Mouse (Mus musculus): ENCODE measurements around the gene Nps. TPM values are rescaled to one million over a fixed set of nuclear protein-coding genes. Genes with fewer than 3 reads are reported as not detected.

Nps gene
- polyA plus RNA-seq, 1 experiment from 2014 or later, result not detected

DNA sequence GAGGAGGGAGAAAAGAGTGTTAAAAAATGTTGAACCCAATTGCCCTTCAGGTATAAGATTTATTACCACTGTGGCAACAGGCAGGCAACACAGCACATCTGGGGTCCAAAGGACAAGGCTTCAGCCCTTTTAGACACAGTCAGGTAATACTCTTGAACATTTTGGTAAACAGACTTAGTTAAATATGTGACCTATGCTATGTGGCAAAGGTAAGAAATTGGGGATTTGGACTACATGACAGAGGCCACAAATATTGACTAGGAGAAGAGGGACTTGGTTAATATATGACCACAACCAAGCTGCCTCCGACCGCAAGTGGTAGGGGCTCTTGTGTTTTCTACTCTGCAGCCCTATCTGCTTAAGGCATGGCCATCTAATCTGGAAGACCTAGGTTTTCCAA is 5.3 kb upstream of the Nps start:
- DNase-seq (ENCODE audit: extremely low spot score, low spot score), result no peak
- 91% methylated on average over 2 of the region's 2 CpGs for WGBS
- no peaks in the 10 kb centered on the region for H3K36me3 ChIP-seq (replicated peaks)

DNA sequence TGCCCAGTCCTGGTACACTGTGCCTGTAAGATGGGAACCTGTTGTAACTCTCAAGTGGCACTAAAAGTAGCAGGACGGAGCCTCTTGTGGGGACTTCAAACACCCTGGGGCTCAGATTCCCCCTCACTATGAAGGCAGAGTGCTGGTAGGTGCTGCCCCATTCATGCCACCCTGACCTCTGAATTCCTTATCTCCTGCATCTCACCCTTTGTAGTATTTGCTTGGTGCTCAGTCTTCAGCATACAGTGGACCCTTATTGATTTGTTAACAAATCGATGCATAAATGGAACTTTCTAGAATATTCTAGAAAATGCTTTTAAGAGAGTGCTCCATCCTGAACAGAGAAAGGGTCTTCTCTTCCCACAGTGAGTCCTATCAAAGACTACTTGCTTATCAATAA is 4.1 kb upstream of the Nps start:
- Histone ChIP-seq H3K27me3 (ENCODE audit: poor library complexity, severe bottlenecking) (no peaks in the 10 kb centered on the region), H3K4me3 (no peak overlapping the region), H3K36me3 (replicated peaks) (no peaks in the 10 kb centered on the region), H3K4me1 (no peaks in the 10 kb centered on the region), H3K27ac (no peak overlapping the region), H3K9me3 (peaks cover 7% of the 10 kb centered on the region; the same call in 1 of the 2 replicates)
- no peak for DNase-seq (ENCODE audit: extremely low spot score, low spot score)
- WGBS, result 86% methylated on average over 2 of the region's 2 CpGs

More for the DNA sequence above, 5.3 kb upstream of the Nps start:
- Histone ChIP-seq H3K9me3 (peaks cover 7% of the 10 kb centered on the region; the same call in 1 of the 2 replicates), H3K4me1 (no peaks in the 10 kb centered on the region), H3K4me3 (no peak overlapping the region), H3K27ac (no peak overlapping the region), H3K27me3 (ENCODE audit: poor library complexity, severe bottlenecking) (no peaks in the 10 kb centered on the region)

DNA sequence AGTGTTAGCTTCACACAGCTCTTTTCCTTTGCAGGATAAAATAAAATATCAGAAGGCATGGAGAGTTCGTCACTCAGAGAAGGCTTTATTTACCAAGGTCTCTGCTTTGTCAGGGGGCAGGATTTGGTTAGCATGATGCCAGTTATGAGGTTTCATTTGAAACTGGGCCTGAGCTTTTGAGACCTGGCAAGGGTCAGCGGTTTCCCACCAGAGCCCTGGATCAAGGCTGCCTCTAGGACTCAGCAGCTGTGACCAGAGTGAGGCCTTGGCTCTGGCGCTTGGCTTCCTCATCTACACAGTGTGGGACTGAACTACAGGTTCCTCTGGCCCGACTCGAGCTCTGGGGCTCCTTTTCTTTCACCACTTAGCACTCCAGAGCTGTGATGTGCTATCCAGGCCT is 12.5 kb downstream of the Nps start:
- no peaks in the 10 kb centered on the region for H3K9me3 ChIP-seq
- 86% methylated on average over 5 of the region's 5 CpGs for WGBS
- no peak overlapping the region for H3K4me3 ChIP-seq
- H3K27ac ChIP-seq, result no peak overlapping the region
- no peaks in the 10 kb centered on the region for H3K4me1 ChIP-seq
- H3K36me3 ChIP-seq (replicated peaks), result no peaks in the 10 kb centered on the region
- no peaks in the 10 kb centered on the region for H3K27me3 ChIP-seq (ENCODE audit: poor library complexity, severe bottlenecking)
- DNase-seq (ENCODE audit: extremely low spot score, low spot score), result no peak

DNA sequence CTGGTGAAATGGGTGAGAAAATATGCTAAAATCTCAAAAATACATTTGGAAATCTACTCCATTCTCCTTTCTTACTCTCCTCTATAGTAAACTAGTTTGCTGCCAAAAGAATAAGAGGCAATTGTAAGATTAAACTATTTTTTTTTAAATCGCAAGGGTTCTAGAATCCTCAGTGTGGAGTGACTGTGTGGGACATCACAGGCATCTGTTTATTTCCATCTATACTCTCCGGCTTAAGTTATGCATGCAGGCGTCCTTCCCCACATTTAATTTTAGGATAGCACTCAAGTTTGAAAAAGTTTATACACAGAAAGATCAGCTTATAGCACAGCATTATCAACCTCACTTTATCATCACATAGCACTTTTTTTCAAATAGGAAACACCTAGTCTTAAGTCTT is 24.7 kb downstream of the Nps start:
- H3K36me3 ChIP-seq (replicated peaks), result no peaks in the 10 kb centered on the region
- no peak overlapping the region for H3K4me3 ChIP-seq
- H3K27me3 ChIP-seq (ENCODE audit: poor library complexity, severe bottlenecking), result no peaks in the 10 kb centered on the region
- 0 out of 2 replicates have a peak, but pooled peaks cover 4% of the 10 kb centered on the region for H3K4me1 ChIP-seq
- H3K9me3 ChIP-seq, result no peaks in the 10 kb centered on the region
- WGBS, result 92% methylated on average over 3 of the region's 3 CpGs
- H3K27ac ChIP-seq, result no peak overlapping the region
- no peak for DNase-seq (ENCODE audit: extremely low spot score, low spot score)

DNA sequence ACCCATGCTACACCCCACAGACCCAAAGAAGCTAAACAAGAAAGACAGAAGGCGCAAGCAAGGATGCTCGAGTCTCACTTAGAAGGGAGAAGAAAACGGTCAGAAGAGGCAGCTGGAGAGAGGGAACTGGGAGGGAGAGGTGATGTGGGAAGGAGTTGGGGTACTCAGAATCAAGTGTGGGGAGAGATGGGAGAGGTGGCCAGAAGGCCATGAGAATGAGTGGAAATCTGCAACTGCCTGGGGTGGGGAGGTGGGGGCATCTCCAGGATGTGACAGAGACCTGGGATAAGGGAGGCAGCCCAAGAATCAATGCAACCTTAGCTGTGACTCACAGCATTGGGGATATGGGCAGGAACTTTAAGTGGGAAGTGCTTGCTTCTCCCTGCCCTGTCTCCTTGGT is 31.5 kb downstream of the Nps start:
- H3K36me3 ChIP-seq (replicated peaks), result no peaks in the 10 kb centered on the region
- DNase-seq (ENCODE audit: extremely low spot score, low spot score), result no peak
- no peak overlapping the region for H3K27ac ChIP-seq
- H3K27me3 ChIP-seq (ENCODE audit: poor library complexity, severe bottlenecking), result no peaks in the 10 kb centered on the region
- no peak overlapping the region for H3K4me3 ChIP-seq
- no peaks in the 10 kb centered on the region for H3K9me3 ChIP-seq
- 92% methylated on average over 3 of the region's 3 CpGs for WGBS
- H3K4me1 ChIP-seq, result no peaks in the 10 kb centered on the region

DNA sequence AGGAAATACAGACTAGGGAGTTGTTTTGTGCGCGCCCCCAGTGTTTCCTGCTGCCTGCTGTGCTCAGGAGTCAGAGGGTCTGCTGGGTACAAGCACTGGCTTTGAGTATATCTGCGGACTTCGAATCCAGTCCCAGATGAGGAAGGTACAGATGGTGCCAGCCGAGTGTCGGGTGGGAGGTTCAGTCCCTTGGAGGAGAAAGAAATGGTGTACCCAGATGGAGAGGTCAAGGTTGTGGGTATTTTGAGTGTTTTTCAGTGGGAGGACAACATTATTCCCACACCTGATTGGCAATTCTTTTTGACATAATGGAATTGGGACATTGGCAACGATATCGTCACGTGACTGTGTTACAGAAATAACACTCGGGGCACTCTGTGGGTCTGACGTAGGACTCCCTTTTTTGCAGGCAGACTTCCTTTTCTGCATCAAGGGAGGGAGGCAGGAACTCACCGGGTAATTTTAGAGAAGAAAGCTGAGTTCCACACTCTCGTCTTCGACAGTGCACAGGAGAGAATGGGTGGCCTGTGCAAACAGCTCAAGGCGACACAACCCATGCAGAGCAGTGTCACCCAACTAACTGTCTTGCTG is 33.2 kb downstream of the Nps start:
- peaks cover 3% of the 10 kb centered on the region; the same call in 1 of the 2 replicates for H3K4me1 ChIP-seq
- 90% methylated on average over 15 of the region's 15 CpGs for WGBS

DNA sequence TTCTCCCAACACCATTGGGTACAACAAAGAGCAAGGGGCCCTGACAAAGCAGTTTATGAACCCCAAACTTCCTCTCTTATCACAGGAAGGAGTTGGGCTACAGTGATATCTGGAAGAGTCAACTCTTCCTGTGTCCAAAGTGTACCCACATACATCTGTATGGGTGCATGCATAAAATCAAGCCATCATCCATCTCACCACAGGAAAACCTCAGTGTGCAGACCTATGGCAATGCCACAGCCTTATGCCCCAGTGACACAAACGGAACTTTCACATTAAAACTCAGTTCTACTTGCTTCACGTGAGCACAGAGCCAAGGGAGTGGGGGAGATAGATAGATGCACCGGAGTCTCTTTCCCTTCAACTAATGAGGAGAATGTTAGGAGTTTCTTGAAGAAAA is 36.0 kb downstream of the Nps start:
- Histone ChIP-seq H3K27ac (no peak overlapping the region), H3K4me1 (peaks cover 3% of the 10 kb centered on the region; the same call in 1 of the 2 replicates), H3K36me3 (replicated peaks) (no peaks in the 10 kb centered on the region), H3K4me3 (no peak overlapping the region), H3K27me3 (ENCODE audit: poor library complexity, severe bottlenecking) (no peaks in the 10 kb centered on the region), H3K9me3 (no peaks in the 10 kb centered on the region)
- 95% methylated on average over 3 of the region's 3 CpGs for WGBS
- no peak for DNase-seq (ENCODE audit: extremely low spot score, low spot score)

More for the DNA sequence above, 33.2 kb downstream of the Nps start:
- no peaks in the 10 kb centered on the region for H3K9me3 ChIP-seq
- no peaks in the 10 kb centered on the region for H3K36me3 ChIP-seq (replicated peaks)
- no peak overlapping the region for H3K4me3 ChIP-seq
- no peak overlapping the region for H3K27ac ChIP-seq
- DNase-seq (ENCODE audit: extremely low spot score, low spot score), result no peak
- no peaks in the 10 kb centered on the region for H3K27me3 ChIP-seq (ENCODE audit: poor library complexity, severe bottlenecking)

DNA sequence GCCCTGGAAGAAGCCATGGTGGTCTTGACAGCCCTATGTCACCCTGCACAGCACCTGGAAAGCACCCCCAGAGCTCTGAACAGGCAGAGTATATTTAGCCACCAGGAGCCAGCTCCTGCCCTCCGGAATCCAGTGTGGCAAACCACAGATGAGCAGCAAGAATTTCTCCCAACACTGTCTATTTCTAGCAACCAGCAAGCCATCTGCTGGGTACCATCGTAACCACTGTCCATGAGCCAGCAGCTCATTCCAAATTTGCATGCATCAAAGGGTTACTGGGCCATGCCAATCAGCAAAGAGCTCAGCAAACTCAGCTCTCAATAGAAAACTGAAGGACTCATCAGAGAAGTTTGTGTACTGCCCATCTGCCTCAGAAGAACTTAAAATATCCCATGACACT is 46.0 kb downstream of the Nps start:
- Histone ChIP-seq H3K36me3 (replicated peaks) (no peaks in the 10 kb centered on the region), H3K4me3 (no peak overlapping the region), H3K9me3 (no peaks in the 10 kb centered on the region), H3K27ac (no peak overlapping the region), H3K27me3 (ENCODE audit: poor library complexity, severe bottlenecking) (no peaks in the 10 kb centered on the region), H3K4me1 (no peaks in the 10 kb centered on the region)
- no peak for DNase-seq (ENCODE audit: extremely low spot score, low spot score)
- 87% methylated on average over 2 of the region's 2 CpGs for WGBS

Other genes starting within 250 kb of the Nps start
- gene Foxi2, start 151.6 kb downstream of the Nps start, polyA plus RNA-seq (2016; fragmentation: Nextera tagmentation; extraction: Ambion mirVana), result 3.4 and 3.6 TPM in 2 replicates

All from forebrain, embryonic 10.5 days (tissue).